Mouse (Mus musculus): ENCODE data around the gene Mydgf. TPM values are rescaled to one million over a fixed set of nuclear protein-coding genes. Genes with fewer than 3 reads are reported as not detected.

Gene Mydgf
- polyA plus RNA-seq (2015; fragmentation: Nextera tagmentation; extraction: Ambion mirVana): 64.6 and 68.4 TPM in 2 replicates

- Histone ChIP-seq H3K9ac (replicated peaks) (peak within 1 kb of the TSS; percentile 83), H3K4me3 (replicated peaks) (peak within 1 kb of the TSS; percentile 67), H3K36me3 (peaks cover 55% of the 10 kb centered on the region), H3K4me1 (replicated peaks) (peaks cover 26% of the 10 kb centered on the region), H3K9me3 (no peaks in the 10 kb centered on the region), H3K27me3 (no peaks in the 10 kb centered on the region), H3K27ac (peak within 1 kb of the TSS; percentile 44), H3K4me2 (replicated peaks) (peak within 1 kb of the TSS; percentile 96)
- peak; percentile 94 for ATAC-seq
- 0% methylated on average over 47 of the region's 47 CpGs for WGBS
Measured at GRCm38 (mm10) chr17:56183658-56184103, at the start of gene Mydgf. Gene Mydgf (minus strand): TSS chr17:56183920.

- H3K27ac ChIP-seq: peak overlapping the region; percentile 77
- ATAC-seq: 0 out of 2 replicates have a peak, but pooled peaks have one; percentile 16
- H3K27me3 ChIP-seq: peaks cover 7% of the 10 kb centered on the region; the same call in 1 of the 2 replicates
- peak overlapping the region; percentile 51 for H3K4me2 ChIP-seq (replicated peaks)
- no peaks in the 10 kb centered on the region for H3K36me3 ChIP-seq
- no peaks in the 10 kb centered on the region for H3K9me3 ChIP-seq
- peak overlapping the region; percentile 44 for H3K9ac ChIP-seq (replicated peaks)
- peaks cover 17% of the 10 kb centered on the region for H3K4me1 ChIP-seq (replicated peaks)
- peak overlapping the region; percentile 14; the same call in 1 of the 2 replicates for H3K4me3 ChIP-seq (replicated peaks)
- 47% methylated on average over 8 of the region's 8 CpGs for WGBS
Measured at GRCm38 (mm10) chr17:56233389-56233788, 49.7 kb upstream of the Mydgf start.

DNA sequence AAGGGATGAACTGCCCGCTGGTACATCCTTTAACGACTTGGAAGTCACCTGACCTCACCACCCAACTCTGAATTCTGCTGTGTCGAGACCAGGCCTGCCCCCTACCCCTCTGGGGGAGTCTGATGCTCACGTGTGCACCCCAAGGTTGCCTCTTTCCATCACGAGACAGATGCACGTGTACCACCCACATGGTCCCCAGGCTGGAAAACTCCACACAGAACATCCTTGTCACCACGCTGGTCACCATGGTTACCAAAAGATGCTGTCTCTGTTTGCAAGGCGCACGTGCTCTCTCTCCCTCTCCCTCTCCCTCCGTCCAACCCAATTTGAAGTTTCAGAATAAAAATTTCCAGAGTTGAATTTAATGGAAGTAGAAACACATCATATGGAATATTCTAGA lies 46.2 kb upstream of the Mydgf start:
- Histone ChIP-seq H3K9ac (replicated peaks) (no peak overlapping the region), H3K4me3 (replicated peaks) (no peak overlapping the region), H3K27ac (no peak overlapping the region), H3K27me3 (no peaks in the 10 kb centered on the region), H3K36me3 (no peaks in the 10 kb centered on the region), H3K4me1 (replicated peaks) (peaks cover 14% of the 10 kb centered on the region), H3K9me3 (no peaks in the 10 kb centered on the region), H3K4me2 (replicated peaks) (no peak overlapping the region)
- 60% methylated on average over 10 of the region's 10 CpGs for WGBS
- no peak for ATAC-seq

DNA sequence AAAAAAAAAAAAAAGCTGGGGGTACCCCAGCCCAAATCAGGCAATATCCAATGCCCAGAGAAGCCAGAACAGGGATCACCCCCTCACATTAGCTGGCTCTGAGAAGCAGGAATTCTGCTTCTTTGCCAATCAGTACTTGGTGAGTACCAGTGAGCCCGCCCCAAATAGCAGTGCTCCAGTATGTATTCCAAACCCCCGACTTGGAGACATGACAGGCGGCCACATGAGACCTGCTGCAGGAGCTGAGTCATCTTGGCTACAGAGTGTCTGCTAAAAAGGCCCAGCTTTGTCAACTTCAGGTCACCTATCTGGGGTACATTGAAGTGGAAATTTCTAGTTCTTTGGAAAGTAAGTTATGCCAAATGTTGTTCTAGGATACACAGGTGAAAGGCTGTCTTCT lies 42.8 kb upstream of the Mydgf start:
- no peak overlapping the region for H3K4me2 ChIP-seq (replicated peaks)
- 73% methylated on average over 3 of the region's 3 CpGs for WGBS
- ATAC-seq: no peak
- no peaks in the 10 kb centered on the region for H3K36me3 ChIP-seq
- H3K4me1 ChIP-seq (replicated peaks): no peaks in the 10 kb centered on the region
- H3K9ac ChIP-seq (replicated peaks): no peak overlapping the region
- no peaks in the 10 kb centered on the region for H3K9me3 ChIP-seq
- H3K27me3 ChIP-seq: no peaks in the 10 kb centered on the region
- H3K27ac ChIP-seq: no peak overlapping the region
- H3K4me3 ChIP-seq (replicated peaks): no peak overlapping the region

- Histone ChIP-seq H3K36me3 (no peaks in the 10 kb centered on the region), H3K4me1 (replicated peaks) (no peaks in the 10 kb centered on the region), H3K4me2 (replicated peaks) (no peak overlapping the region), H3K4me3 (replicated peaks) (no peak overlapping the region), H3K9ac (replicated peaks) (no peak overlapping the region), H3K27ac (no peak overlapping the region), H3K9me3 (no peaks in the 10 kb centered on the region), H3K27me3 (no peaks in the 10 kb centered on the region)
- no peak for ATAC-seq
- 50% methylated on average over 1 of the region's 1 CpGs for WGBS
Measured at GRCm38 (mm10) chr17:56224916-56225315, 41.2 kb upstream of the Mydgf start.

DNA sequence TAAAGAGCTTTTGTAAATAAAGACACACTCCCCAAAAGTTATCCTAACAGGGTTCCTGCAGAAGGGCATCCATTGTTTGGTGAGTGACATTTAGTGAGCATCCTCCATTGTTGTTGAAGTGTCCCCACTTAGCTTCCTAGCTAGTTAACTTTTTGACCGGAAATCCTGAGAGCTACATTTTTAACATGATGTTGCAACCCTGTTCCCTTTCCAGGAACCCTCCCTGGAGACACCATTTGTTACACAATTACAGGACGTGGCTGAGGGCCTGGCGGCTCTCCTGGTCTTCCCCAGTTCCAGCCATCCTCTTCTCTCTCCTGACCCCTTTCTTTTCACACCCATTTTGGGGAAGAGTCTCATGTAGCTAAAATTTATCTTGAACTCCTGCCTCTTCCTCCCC lies 36.1 kb upstream of the Mydgf start:
- Histone ChIP-seq H3K9me3 (no peaks in the 10 kb centered on the region), H3K36me3 (peaks cover 4% of the 10 kb centered on the region; the same call in 1 of the 2 replicates), H3K27ac (no peak overlapping the region), H3K4me2 (replicated peaks) (no peak overlapping the region), H3K9ac (replicated peaks) (no peak overlapping the region), H3K4me3 (replicated peaks) (no peak overlapping the region; the same call in 1 of the 2 replicates), H3K4me1 (replicated peaks) (peaks cover 25% of the 10 kb centered on the region), H3K27me3 (no peaks in the 10 kb centered on the region)
- no peak for ATAC-seq
- WGBS: 79% methylated on average over 3 of the region's 3 CpGs

DNA sequence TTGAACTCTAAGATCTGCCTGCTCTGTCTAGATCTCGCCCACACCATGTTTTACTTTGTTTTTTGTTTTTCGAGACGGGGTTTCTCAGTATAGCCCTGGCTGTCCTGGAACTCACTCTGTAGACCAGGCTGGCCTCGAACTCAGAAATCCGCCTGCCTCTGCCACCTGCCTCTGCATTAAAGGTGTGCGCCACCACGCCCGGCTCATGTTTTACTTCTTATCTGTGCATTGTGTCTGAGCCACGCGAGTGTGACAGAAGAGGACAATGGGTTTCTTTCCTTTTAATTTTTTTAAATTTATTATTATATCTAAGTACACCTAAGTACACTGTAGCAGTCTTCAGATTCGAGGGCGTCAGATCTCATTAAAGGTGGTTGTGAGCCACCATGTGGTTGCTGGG lies 35.5 kb upstream of the Mydgf start:
- 45% methylated on average over 12 of the region's 12 CpGs for WGBS
- H3K36me3 ChIP-seq: peaks cover 4% of the 10 kb centered on the region; the same call in 1 of the 2 replicates
- H3K4me1 ChIP-seq (replicated peaks): peaks cover 25% of the 10 kb centered on the region
- peak overlapping the region; percentile 91 for H3K9ac ChIP-seq (replicated peaks)
- peak overlapping the region; percentile 75 for H3K4me2 ChIP-seq (replicated peaks)
- H3K27me3 ChIP-seq: no peaks in the 10 kb centered on the region
- H3K4me3 ChIP-seq (replicated peaks): peak overlapping the region; percentile 87
- H3K27ac ChIP-seq: peak overlapping the region; percentile 93
- ATAC-seq: no peak
- H3K9me3 ChIP-seq: no peaks in the 10 kb centered on the region

DNA sequence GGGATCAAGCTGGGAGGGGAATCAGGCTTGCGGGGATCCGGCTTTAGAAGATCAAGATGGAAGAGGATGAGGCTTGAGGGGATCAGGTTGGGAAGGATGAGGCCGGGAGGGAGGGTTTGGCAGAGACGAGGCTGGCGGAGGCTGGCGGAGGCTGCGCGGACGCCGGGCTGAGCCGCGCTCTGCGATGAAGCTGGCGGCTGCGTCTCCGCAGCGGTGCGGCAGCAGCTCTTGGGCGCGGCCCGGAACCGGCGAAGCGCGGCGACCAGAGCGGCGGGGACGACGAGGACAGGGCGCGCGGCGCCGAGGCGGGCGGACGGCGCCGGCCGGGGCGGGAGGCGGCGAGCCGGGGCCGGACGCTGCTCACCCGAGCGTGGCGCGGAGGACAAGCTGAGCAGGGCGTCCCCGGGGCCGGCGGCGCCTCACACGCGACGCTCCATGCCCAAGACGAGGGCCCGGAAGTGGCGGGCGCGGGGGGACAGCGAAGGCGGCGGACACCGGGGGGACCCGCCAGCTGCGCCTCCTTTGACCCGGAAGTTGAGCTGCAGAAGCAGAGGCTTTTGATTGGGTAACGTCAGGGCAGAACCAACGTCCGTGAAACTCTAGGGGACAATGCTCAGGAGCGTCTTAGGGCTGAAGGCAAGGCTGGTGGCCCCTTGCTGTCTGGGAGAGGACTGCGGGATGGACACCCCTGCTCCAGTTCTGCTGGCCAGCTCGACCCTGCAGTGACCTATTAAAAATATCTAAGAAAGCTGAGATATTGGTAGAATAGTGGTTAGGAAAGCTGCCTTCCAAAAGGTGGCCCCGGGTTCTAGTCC lies 34.9 kb upstream of the Mydgf start, which contains the start of gene Dpp9:
TSS of gene Dpp9 (minus strand) at position 529 of the 815 bp plus-strand sequence.
- Histone ChIP-seq H3K4me2 (replicated peaks) (peak within 1 kb of the TSS; percentile 75), H3K4me3 (replicated peaks) (peak within 1 kb of the TSS; percentile 87), H3K36me3 (peaks cover 4% of the 10 kb centered on the region; the same call in 1 of the 2 replicates), H3K27ac (peak within 1 kb of the TSS; percentile 93), H3K4me1 (replicated peaks) (peaks cover 25% of the 10 kb centered on the region), H3K27me3 (no peaks in the 10 kb centered on the region), H3K9ac (replicated peaks) (peak within 1 kb of the TSS; percentile 91), H3K9me3 (no peaks in the 10 kb centered on the region)
- under 1% methylated on average over 78 of the region's 78 CpGs for WGBS
- peak; percentile 100 for ATAC-seq

- 74% methylated on average over 13 of the region's 13 CpGs for WGBS
- Histone ChIP-seq H3K27ac (no peak overlapping the region), H3K4me3 (replicated peaks) (peak overlapping the region; percentile 87), H3K27me3 (no peaks in the 10 kb centered on the region), H3K4me1 (replicated peaks) (peaks cover 25% of the 10 kb centered on the region), H3K9me3 (no peaks in the 10 kb centered on the region), H3K36me3 (peaks cover 4% of the 10 kb centered on the region; the same call in 1 of the 2 replicates), H3K9ac (replicated peaks) (peak overlapping the region; percentile 91), H3K4me2 (replicated peaks) (peak overlapping the region; percentile 75)
- ATAC-seq: no peak
Measured at GRCm38 (mm10) chr17:56217670-56218069, 34.0 kb upstream of the Mydgf start.

GRCm38 (mm10) chr17:56214229-56214628 lies 30.5 kb upstream of the Mydgf start:
- ATAC-seq: no peak
- H3K4me1 ChIP-seq (replicated peaks): peaks cover 25% of the 10 kb centered on the region
- no peaks in the 10 kb centered on the region for H3K27me3 ChIP-seq
- H3K27ac ChIP-seq: no peak overlapping the region
- H3K4me2 ChIP-seq (replicated peaks): no peak overlapping the region
- H3K9me3 ChIP-seq: no peaks in the 10 kb centered on the region
- 76% methylated on average over 1 of the region's 1 CpGs for WGBS
- H3K36me3 ChIP-seq: peaks cover 38% of the 10 kb centered on the region
- H3K4me3 ChIP-seq (replicated peaks): no peak overlapping the region
- no peak overlapping the region for H3K9ac ChIP-seq (replicated peaks)

- 77% methylated on average over 6 of the region's 6 CpGs for WGBS
- Histone ChIP-seq H3K9me3 (no peaks in the 10 kb centered on the region), H3K27ac (no peak overlapping the region), H3K36me3 (peaks cover 53% of the 10 kb centered on the region), H3K9ac (replicated peaks) (no peak overlapping the region), H3K4me2 (replicated peaks) (no peak overlapping the region), H3K4me1 (replicated peaks) (peaks cover 20% of the 10 kb centered on the region), H3K4me3 (replicated peaks) (no peak overlapping the region), H3K27me3 (no peaks in the 10 kb centered on the region)
- ATAC-seq: no peak
Measured at GRCm38 (mm10) chr17:56212676-56213075, 29.0 kb upstream of the Mydgf start.

GRCm38 (mm10) chr17:56211090-56211489 lies 27.4 kb upstream of the Mydgf start:
- no peak overlapping the region for H3K4me3 ChIP-seq (replicated peaks)
- WGBS: 84% methylated on average over 2 of the region's 2 CpGs
- no peak overlapping the region for H3K27ac ChIP-seq
- ATAC-seq: no peak
- no peak overlapping the region for H3K9ac ChIP-seq (replicated peaks)
- H3K4me2 ChIP-seq (replicated peaks): no peak overlapping the region
- peaks cover 4% of the 10 kb centered on the region for H3K4me1 ChIP-seq (replicated peaks)
- H3K36me3 ChIP-seq: peaks cover 69% of the 10 kb centered on the region
- H3K27me3 ChIP-seq: no peaks in the 10 kb centered on the region
- no peaks in the 10 kb centered on the region for H3K9me3 ChIP-seq

Measured in midbrain, embryonic 13.5 days (tissue).